Mouse (Mus musculus) forebrain, embryonic 10.5 days (tissue): Measurements from ENCODE around the gene Rps6kc1. TPM values are rescaled to one million over a fixed set of nuclear protein-coding genes. Genes with fewer than 3 reads are reported as not detected.

Source experiments
- DNase-seq: peaks from one replicate; pipeline ENCODE4 v3.0.0-alpha.2; 2017; ENCODE audit warnings: low spot score; ENCODE audit errors: extremely low spot score
- H3K27ac ChIP-seq: fragments of 300-500 bp; sonication (generic); 2 replicates; pipeline ENCODE4 v1.5.1; 2016; ENCODE audit warnings: mild to moderate bottlenecking
- H3K27me3 ChIP-seq: fragments of 300-500 bp; sonication (generic); 2 replicates; pipeline ENCODE4 v1.6.1; 2016; ENCODE audit warnings: mild to moderate bottlenecking; ENCODE audit not compliant: poor library complexity, severe bottlenecking
- H3K36me3 ChIP-seq: fragments of 300-500 bp; sonication (generic); replicated peaks from 2 replicates; pipeline ENCODE4 v1.6.1; 2016; ENCODE audit warnings: mild to moderate bottlenecking, moderate library complexity
- H3K4me1 ChIP-seq: fragments of 300-500 bp; sonication (generic); 2 replicates; pipeline ENCODE4 v1.6.1; 2016
- H3K4me3 ChIP-seq: fragments of 300-500 bp; sonication (generic); 2 replicates; pipeline ENCODE4 v1.5.1; 2016; ENCODE audit warnings: mild to moderate bottlenecking, moderate library complexity
- H3K9me3 ChIP-seq: fragments of 300-500 bp; sonication (generic); 2 replicates; pipeline ENCODE4 v1.6.1; 2016; ENCODE audit warnings: mild to moderate bottlenecking, moderate library complexity
- WGBS: fragments of 180-500 bp; shearing (Covaris S2); methylation state at CpG from one replicate; pipeline ENCODE4 v1.1.7; 2016; 5-methylcytosine and 5-hydroxymethylcytosine counted together
- polyA plus RNA-seq: library from polyadenylated mRNA; unstranded; fragments of >200 nt; fragmentation: Nextera tagmentation; extraction: Ambion mirVana; gene quantifications from 2 replicates; pipeline ENCODE4 v1.2.1, GENCODE M21; 2016

The Rps6kc1 gene
- polyA plus RNA-seq, 1 experiment from 2014 or later: 17.3 TPM

DNA sequence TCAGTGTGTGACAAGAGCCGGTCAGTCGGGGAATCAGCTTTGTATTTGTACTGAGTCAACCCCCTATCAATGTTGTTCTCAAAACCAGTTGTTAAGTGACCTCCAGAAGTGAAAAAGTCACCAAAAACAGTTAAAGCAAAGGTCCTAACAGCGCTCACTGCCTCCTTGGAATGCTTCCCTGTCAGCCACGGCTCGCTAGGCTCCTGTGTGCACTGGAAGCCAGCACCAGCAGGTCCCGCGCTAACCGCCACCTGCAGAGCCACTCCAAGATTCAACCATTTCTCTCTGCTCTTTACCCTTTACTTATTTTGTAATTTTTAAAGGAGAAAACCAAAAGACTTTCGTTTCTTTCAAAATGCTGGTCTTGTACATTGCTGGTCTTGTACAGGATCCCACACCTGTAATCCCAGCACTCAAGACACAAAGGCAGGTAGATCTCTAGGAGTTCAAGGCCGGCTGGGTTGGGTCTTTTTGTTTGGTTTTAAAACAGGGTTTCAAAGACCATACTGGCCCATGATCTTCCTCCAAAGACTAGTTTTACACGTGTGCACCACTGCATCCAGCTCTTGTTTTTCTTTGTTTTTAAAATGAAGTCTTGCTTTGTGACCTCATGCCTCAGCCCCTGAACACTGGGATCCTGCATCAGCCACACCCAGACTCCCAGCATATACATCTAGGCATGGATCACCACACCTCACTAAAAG, 62.3 kb downstream of the Rps6kc1 start:
- Histone ChIP-seq H3K36me3 (peaks cover 2% of the 10 kb centered on the region; the same call in 1 of the 2 replicates), H3K27me3 (no peaks in the 10 kb centered on the region), H3K4me3 (no peak overlapping the region), H3K9me3 (peaks cover 6% of the 10 kb centered on the region; the same call in 1 of the 2 replicates), H3K4me1 (peaks cover 14% of the 10 kb centered on the region), H3K27ac (no peak overlapping the region)
- no peak for DNase-seq
- 81% methylated on average over 11 of the region's 11 CpGs for WGBS

DNA sequence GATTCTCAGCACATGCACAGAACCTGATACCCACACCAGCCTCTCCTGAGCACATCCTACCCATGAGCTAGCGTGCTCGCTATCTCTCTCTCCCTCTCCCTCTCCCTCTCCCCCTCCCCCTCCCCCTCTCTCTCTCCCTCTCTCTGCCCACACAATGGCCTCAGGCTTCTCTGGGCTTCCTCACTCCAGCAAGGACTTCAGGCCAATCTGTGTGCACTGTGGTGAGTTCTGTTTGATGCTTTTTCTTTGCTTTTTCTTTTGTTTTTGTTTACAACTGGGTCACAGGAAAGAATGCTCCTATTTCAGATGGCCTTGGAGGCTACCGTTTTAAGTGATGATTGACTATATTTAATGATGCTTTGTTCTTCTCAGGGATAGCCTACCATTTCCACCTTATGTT, 62.9 kb downstream of the Rps6kc1 start:
- Histone ChIP-seq H3K4me3 (no peak overlapping the region), H3K36me3 (peaks cover 7% of the 10 kb centered on the region; the same call in 1 of the 2 replicates), H3K27ac (no peak overlapping the region), H3K9me3 (peaks cover 6% of the 10 kb centered on the region; the same call in 1 of the 2 replicates), H3K27me3 (no peaks in the 10 kb centered on the region), H3K4me1 (peaks cover 14% of the 10 kb centered on the region)
- peak; percentile 17 for DNase-seq
- WGBS: 53% methylated on average over 3 of the region's 3 CpGs

DNA sequence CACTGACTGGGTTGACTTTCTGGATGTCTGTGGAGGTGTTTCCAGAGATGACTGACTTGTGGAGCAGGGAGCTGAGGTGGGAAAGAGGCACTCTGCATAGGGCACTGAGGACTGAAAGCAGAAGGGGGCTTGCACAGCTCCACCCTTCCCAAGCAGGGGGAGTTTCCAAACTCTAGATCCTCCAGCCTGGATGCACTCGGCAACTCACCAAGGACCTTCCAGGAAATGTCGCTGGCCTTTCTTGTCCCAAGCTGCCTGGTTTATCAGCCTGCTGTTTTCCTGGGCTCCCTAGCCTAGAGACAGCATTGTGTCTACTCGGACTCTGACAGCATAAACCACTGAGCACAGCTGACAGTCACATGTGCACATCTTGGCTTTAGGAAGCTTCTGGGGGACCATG, 64.6 kb downstream of the Rps6kc1 start:
- peaks cover 5% of the 10 kb centered on the region; the same call in 1 of the 2 replicates for H3K9me3 ChIP-seq
- no peaks in the 10 kb centered on the region for H3K27me3 ChIP-seq
- no peak overlapping the region for H3K4me3 ChIP-seq
- peaks cover 20% of the 10 kb centered on the region for H3K36me3 ChIP-seq
- 93% methylated on average over 3 of the region's 3 CpGs for WGBS
- no peak for DNase-seq
- peaks cover 14% of the 10 kb centered on the region for H3K4me1 ChIP-seq
- H3K27ac ChIP-seq: no peak overlapping the region

DNA sequence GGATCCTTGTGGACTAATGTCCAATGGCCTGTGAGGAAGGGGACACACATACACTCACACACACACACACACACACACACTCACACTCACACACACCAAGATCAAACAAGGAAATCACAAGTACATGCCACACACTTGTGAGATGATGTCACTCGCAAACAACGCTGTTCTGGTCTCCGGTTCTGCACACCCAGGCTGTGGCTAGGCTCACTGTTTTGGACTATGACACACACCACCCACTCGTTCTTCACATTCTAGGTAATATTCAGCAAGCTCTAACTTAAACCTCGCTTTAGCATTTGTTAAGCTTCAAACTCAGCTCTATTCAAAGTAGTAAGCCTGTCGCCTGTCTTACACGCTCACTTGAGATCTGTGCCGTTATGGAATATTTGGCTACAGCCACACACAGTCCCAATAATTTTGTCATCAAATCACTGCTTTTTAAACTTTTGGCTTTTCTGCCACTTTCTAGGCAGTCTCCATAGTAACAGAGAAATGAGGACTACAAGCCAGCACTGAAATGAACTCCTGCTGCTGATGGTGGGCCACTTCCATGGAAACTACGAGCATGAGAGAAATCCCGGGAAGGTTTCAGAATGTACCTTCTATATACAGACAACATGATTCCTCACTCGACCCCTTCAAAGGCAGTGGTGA, 65.4 kb downstream of the Rps6kc1 start:
- Histone ChIP-seq H3K36me3 (peaks cover 23% of the 10 kb centered on the region), H3K4me3 (no peak overlapping the region), H3K4me1 (peaks cover 14% of the 10 kb centered on the region), H3K9me3 (no peaks in the 10 kb centered on the region), H3K27ac (no peak overlapping the region), H3K27me3 (no peaks in the 10 kb centered on the region)
- WGBS: 93% methylated on average over 11 of the region's 11 CpGs
- no peak for DNase-seq

DNA sequence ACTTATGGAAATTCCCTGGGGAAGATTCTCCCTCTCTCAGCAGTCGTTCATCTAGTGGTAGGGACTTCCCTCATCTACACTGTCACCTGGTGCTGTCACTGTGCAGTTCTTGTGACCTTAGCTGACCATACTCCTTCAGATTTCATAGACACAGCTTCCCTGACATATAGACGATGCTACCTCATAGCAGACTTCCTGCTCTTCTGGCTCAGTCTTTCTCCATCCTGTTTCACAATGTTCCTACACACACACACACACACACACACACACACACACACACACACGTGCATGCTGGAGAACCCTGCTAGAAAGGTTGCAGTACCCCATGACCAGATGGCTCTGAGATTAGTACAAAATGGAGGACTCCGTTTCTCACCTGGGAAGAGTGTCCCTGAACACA, 66.2 kb downstream of the Rps6kc1 start:
- Histone ChIP-seq H3K27me3 (no peaks in the 10 kb centered on the region), H3K9me3 (no peaks in the 10 kb centered on the region), H3K27ac (no peak overlapping the region), H3K4me1 (peaks cover 14% of the 10 kb centered on the region), H3K4me3 (no peak overlapping the region), H3K36me3 (peaks cover 25% of the 10 kb centered on the region)
- WGBS: 88% methylated on average over 4 of the region's 4 CpGs
- DNase-seq: no peak

DNA sequence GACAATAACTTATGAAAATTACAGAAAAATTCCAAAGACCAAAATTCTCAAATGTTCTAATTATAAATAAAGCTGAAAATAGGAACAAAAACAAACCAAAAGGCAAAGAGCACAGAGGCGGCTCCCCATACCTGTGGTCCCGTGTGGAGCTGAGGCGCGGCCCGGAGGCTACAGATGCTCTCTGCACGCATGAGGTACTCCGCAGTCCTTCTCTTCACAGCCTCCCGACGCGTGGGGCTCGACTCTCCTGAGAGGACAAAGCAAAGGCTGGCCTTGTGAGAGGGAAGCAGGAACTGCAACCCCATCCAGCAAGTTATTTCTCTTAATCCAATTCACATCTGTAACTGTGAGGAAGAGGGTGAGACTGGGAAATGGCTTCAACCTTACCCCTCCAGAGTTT, 67.2 kb downstream of the Rps6kc1 start:
- Histone ChIP-seq H3K4me1 (peaks cover 10% of the 10 kb centered on the region), H3K36me3 (peaks cover 25% of the 10 kb centered on the region), H3K27ac (no peak overlapping the region), H3K27me3 (no peaks in the 10 kb centered on the region), H3K9me3 (no peaks in the 10 kb centered on the region), H3K4me3 (no peak overlapping the region)
- whole genome bisulfite sequencing: 89% methylated on average over 11 of the region's 11 CpGs
- DNase-seq: no peak

DNA sequence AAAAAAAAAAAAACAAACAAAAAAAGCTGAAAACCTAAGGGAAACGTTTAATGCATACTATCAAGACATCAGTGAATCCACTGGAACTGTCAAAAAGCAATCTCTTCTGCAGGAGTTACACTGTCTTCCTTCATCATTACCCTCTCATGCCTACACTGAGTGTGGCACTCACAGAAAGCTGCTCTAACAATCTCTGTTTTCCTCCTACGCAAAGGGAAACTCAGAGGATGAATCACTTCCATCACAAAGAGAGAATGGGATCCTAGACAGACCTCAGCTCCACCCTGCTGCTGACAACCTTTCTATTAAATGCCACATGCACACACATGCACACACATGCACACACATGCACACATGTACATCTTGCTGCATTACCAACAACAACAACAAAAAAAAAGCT, 75.5 kb downstream of the Rps6kc1 start:
- H3K4me1 ChIP-seq: no peaks in the 10 kb centered on the region
- no peak overlapping the region for H3K4me3 ChIP-seq
- H3K36me3 ChIP-seq: peaks cover 3% of the 10 kb centered on the region
- H3K9me3 ChIP-seq: no peaks in the 10 kb centered on the region
- no peaks in the 10 kb centered on the region for H3K27me3 ChIP-seq
- WGBS: 89% methylated on average over 2 of the region's 2 CpGs
- H3K27ac ChIP-seq: no peak overlapping the region
- DNase-seq: no peak

DNA sequence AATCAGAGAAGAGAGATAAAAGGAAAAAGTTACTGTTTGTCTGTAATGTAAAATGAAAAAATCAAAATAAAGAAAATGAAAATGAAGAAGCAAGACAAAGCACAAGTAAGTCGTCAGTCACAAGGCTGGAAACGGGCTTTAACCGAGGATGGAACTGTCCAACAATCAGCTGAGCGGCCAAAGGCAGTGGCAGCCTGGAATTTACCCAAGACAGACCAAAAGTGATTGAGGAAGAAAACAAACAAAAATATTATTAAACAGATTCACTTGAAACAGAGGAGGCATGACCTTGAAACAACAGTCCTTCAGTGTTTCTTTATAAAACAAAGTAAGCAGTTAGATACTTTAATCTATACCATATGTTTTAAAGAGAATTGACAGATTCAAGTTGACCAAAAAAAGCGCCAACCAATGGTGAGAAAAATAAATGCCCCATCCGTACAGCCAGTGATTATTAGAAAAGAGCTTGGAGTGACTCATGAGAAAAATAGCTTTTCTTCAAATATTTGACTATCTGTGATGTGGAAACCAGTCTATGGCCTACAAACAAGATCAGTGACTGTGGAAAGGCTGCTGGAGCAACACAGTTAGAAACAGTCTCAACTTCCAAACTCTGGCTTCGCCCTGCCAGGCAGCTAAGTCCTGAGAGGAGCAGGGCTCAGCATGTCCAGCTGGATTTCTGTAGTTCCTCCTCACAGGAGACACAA, 77.2 kb downstream of the Rps6kc1 start:
- DNase-seq: no peak
- WGBS: 82% methylated on average over 7 of the region's 7 CpGs
- H3K27me3 ChIP-seq: no peaks in the 10 kb centered on the region

DNA sequence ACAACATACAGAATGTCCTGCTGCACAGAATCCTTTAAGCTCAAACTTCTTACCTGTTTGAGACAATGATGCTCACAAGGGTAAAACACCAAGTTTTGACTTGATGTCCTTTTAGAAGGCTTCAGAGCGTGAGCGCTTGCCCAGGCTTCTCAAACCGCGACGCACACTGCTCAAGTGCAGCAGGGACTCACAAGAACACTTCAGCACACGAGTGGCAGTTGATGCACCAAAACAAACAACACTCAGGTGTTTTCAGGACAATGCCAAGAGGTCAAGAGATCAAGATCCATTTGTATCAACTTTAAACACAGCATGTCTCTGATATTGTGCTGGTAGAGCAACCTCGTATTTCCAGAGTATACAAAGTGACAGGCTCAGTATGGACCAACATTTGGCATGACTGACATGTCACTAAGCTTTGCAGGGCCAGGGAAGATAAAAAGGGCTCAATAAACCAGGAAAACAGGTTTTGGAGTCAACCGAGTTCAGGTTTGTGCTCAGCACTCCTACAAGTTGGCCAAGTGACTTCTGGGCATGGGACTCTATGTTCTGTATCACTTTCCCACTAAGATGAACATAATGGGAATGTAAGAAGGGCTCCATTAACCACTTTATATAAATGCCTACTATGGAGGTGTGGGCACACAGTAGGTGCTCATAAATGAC, 78.5 kb downstream of the Rps6kc1 start:
- Histone ChIP-seq H3K27ac (no peak overlapping the region), H3K36me3 (peaks cover 7% of the 10 kb centered on the region), H3K4me1 (no peaks in the 10 kb centered on the region), H3K9me3 (no peaks in the 10 kb centered on the region), H3K4me3 (no peak overlapping the region), H3K27me3 (no peaks in the 10 kb centered on the region)
- DNase-seq: no peak
- 94% methylated on average over 8 of the region's 8 CpGs for WGBS

More for the DNA sequence above, 77.2 kb downstream of the Rps6kc1 start:
- Histone ChIP-seq H3K36me3 (peaks cover 2% of the 10 kb centered on the region; the same call in 1 of the 2 replicates), H3K27ac (no peak overlapping the region), H3K4me1 (no peaks in the 10 kb centered on the region), H3K4me3 (no peak overlapping the region), H3K9me3 (no peaks in the 10 kb centered on the region)

DNA sequence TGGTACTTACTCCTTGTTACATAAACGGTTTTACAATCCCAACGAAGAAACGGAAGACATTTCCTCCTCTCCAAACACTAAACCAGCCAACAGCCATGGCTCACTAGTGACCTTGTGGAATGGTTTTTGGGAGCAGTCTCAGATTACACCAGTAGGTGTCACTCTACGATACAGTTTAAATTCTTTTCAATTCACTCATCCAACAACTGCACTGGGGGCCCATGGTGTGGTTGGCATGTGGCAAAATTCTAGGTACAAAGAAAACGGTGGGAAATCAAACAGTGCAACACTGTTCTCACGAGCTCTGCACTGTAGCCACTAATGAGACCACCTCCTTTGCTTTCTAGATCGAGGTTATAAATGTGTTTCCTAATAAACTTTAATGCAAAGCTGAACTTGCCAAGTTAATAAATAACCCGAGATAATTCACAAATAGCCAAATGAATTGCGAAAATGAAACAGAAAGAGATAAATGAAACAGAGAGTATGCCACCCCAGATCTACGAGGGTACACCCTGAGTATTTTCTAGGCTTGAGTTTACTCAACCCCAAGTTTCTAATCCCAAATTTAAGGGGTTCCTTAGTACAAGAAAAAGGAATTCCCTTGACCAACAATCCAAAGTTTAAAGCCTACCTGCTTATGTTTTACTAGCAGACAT, 79.6 kb downstream of the Rps6kc1 start:
- DNase-seq: peak; percentile 38
- no peaks in the 10 kb centered on the region for H3K27me3 ChIP-seq
- H3K9me3 ChIP-seq: no peaks in the 10 kb centered on the region
- H3K36me3 ChIP-seq: peaks cover 10% of the 10 kb centered on the region
- 65% methylated on average over 10 of the region's 10 CpGs for WGBS
- H3K4me1 ChIP-seq: no peaks in the 10 kb centered on the region
- no peak overlapping the region for H3K4me3 ChIP-seq
- no peak overlapping the region for H3K27ac ChIP-seq

DNA sequence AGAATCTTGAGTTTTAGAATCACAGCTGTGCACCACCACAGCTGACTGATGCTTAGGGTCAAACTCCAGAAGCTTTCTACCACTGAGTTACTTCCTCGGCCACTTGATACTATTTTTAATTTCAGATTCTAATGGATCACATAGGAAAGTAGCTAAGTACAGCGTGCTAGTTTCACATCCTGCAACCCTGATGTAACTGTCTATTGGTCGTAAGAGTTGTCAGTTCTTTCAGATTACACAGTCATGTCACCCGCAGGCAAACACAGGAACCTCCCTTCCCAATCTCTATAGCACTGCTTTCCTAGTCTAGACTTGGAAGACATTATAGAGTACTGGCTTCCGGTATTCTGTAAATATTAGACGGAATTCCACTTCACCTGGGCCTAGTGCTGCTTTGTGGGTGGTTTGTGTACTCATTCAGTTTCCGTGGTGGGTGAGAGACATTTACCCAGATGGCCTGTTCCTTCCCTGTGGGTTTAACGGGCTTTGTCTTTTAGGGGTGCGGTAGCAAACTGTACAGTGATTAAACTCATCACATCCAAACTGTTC, 85.0 kb downstream of the Rps6kc1 start:
- Histone ChIP-seq H3K4me3 (no peak overlapping the region), H3K36me3 (peaks cover 8% of the 10 kb centered on the region; the same call in 1 of the 2 replicates), H3K27me3 (no peaks in the 10 kb centered on the region), H3K9me3 (no peaks in the 10 kb centered on the region), H3K27ac (no peak overlapping the region), H3K4me1 (no peaks in the 10 kb centered on the region)
- 93% methylated on average over 9 of the region's 9 CpGs for WGBS
- no peak for DNase-seq

DNA sequence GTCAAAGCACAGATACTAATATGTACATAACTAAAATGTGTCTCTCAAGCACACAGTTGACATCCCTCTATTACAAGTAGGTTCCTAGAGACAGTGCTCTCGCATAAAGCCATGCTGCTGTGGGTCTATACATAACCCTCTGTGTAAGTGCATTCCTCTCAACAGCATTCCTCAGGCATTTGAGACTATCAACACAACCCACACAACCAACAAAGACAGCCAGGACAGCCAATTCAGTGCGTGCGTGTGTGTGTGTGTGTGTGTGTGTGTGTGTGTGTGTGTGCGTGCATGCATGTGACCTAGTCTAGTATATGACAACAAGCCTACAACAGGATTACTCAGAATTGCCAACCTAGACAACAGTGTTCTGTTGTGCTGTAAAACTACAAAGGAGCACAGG, 87.8 kb downstream of the Rps6kc1 start:
- Histone ChIP-seq H3K4me3 (no peak overlapping the region), H3K36me3 (0 out of 2 replicates have a peak, but pooled peaks cover 5% of the 10 kb centered on the region), H3K27ac (no peak overlapping the region), H3K27me3 (no peaks in the 10 kb centered on the region), H3K9me3 (no peaks in the 10 kb centered on the region), H3K4me1 (no peaks in the 10 kb centered on the region)
- no peak for DNase-seq
- WGBS: 89% methylated on average over 4 of the region's 4 CpGs
